Mouse (Mus musculus) adrenal gland, postnatal 25 days (tissue): ENCODE data around the gene Inpp4b. TPM values are rescaled to one million over a fixed set of nuclear protein-coding genes. Genes with fewer than 3 reads are reported as not detected.

Experiments
- DNase-seq: peaks from one replicate; pipeline ENCODE4 v3.0.0; 2021; ENCODE audit warnings: mixed read lengths
- long read RNA-seq: library from polyadenylated mRNA; stranded (forward); transcript quantifications from one replicate; pipeline ENCODE4 v2.0.0, GENCODE M21; 2021
- total RNA-seq: library from RNA; stranded (reverse); gene quantifications from 2 replicates; pipeline ENCODE4 v1.2.3, GENCODE M21; 2021

Gene Inpp4b
- 8.7 and 9.2 TPM in 2 replicates for total RNA-seq
- long read RNA-seq, partial matches to known transcripts: 0 of 1 reads
- long read RNA-seq, other reads (novel, unspliced or antisense): 1 of 1 reads

GRCm38 (mm10) chr8:81342236-81342998, at the start of gene Inpp4b:
Inpp4b (plus strand) TSS chr8:81342556.
- DNase-seq: peak; percentile 71

- no peak for DNase-seq
Observed at GRCm38 (mm10) chr8:81335250-81335649, 7.1 kb upstream of the Inpp4b start.

DNA sequence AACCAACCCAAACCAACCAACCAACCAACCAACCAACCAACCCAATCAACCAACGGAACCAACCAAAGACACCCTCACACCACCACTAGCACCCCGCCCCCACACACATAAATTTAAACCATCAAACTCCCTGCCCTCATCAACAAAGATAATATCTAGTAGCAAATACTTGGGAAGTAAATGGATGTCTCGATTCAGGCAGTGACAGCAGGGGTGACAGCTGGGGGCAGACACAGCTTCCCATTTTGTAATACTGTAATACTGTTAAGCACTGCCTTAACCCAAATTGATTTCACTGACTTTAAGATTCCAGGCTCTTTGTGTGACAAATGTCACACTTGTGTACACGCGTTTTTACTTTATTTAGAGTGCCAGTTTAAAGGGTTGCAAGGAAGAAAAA, 1.2 kb upstream of the Inpp4b start:
- no peak for DNase-seq

- DNase-seq: peak; percentile 73
Observed at GRCm38 (mm10) chr8:81341591-81342235, 643 bp upstream of the Inpp4b start.

DNA sequence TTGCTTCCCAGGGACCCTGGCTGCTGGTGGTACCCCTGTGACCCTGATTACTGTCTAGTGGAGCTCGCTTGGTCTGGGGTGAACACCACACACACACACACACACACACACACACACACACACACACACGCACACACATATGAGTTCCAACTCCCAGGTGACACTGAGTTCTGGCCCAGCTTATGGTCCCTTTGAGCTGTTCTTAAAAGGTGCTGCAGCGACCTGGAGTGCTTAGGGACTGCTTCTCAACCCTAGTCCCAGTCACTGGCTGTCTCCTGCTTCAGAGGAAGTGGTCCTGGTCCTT, 595 bp downstream of the Inpp4b start:
- DNase-seq: no peak

DNA sequence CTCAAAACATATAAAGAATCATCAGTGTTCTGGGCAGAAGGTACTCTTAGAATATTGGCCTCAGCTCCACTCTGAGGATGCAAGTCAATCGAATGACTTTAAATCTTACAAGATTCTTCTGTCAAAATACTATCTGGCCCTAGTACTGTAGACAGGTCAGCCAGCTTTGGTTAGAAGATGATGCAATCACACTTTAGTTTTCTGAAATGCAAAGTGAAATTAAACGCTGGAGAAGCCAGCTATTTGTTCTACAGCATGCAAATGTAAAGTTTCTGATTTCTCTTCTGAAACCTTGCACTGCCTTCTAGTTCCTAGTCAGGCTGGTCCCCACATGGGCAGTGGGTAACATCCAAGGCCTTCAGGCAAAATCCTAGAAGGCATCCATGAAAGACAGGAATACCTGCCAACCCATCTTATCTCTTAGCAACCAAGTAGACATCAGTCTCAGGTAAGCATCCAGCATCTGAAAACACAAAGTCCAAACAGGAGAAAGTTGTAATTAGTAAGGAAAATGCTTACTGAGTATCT, 2.9 kb downstream of the Inpp4b start:
- no peak for DNase-seq

DNA sequence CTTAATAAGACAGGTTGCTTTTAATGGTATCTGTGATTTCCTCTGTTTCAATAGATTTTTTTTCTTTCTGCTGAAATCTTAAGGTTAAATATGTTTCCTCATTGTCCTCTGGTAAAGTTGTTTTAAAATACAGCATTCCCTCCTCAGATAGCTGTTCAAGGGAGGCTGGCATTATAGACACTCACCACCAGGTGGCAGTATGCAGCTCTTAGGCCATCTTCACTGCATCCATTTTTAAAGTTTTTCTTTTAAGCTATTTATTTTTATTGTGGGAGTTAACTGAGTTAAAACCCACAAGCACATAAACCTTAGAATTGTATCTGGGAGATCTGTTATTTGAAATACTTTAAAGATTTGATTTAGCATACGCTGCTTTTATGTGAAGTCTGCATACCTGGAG, 7.1 kb downstream of the Inpp4b start:
- peak; percentile 39 for DNase-seq

DNA sequence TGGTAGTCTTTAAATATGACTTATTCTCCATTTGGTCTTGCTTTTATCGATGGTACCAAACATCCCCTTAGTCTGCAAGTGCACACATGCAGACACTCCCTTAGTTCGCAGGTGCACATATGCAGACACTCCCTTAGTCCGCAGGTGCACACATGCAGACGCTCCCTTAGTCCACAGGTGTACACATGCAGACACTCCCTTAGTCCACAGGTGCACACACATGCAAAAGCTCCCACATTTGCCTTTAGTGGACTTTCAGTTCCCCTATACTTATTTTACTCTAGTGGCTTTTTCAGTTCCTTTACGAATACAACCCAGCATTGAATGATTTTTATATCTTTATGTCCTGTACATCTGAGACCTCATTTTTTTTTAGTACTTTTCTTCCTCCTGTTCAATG, 11.1 kb downstream of the Inpp4b start:
- no peak for DNase-seq

DNA sequence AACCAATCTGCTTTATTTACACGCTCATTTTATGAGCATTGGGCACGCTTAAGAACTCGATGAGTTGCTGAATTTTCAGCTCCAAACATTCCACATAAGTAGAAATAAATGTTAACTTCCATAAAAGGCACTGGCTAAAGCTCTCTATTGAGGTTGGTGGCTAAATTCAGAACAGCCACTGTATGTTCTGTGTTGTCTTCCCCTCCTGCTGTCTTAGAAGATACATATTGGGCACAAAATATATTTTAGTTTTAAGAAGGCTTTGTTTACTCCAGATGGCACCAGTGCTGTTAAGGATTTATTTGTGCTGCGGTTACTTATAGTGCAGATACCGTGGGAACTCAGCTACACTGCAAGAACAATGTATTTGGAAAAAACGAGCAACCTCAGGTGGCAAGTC, 15.8 kb downstream of the Inpp4b start:
- DNase-seq: no peak

DNA sequence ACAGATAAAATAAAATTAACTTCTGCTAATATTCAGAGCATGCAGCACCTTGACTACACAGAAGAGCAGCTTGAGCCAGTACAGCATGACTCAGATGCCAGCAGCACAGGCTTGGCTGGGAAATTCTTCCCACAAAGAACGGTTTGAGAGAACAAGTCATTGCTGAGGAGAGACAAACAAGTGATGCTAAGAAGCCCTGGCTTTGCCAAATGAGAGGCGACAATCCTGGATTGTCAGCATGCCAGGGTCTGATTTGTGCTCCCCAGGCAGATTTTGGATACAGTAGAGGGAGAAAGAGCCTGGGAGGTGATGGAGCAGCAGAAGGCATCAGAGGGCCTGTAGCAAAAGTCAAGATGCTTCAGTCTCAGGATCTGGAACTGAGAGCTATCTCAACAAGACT, 18.2 kb downstream of the Inpp4b start:
- DNase-seq: no peak

GRCm38 (mm10) chr8:81361162-81361561, 18.8 kb downstream of the Inpp4b start:
- no peak for DNase-seq

DNA sequence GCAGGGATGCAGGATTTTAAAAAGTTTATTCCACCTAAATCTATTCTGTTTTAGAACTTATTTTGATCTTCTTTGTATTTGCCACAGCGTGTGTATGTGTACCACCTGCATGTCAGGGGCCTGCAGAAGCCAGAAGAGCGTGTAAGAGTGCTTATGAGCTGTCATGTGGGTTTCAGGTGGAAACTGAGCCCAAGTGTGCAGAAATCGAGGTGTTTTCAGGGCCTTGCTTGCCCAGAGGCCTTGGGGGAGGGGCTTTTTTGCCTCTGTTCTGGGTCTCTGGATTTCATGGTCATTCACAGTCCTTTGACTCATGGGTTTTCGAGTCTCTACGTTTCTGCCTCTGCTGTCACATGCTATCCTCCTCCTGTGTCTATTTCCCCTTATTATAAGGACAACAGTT, 28.3 kb downstream of the Inpp4b start:
- no peak for DNase-seq

DNA sequence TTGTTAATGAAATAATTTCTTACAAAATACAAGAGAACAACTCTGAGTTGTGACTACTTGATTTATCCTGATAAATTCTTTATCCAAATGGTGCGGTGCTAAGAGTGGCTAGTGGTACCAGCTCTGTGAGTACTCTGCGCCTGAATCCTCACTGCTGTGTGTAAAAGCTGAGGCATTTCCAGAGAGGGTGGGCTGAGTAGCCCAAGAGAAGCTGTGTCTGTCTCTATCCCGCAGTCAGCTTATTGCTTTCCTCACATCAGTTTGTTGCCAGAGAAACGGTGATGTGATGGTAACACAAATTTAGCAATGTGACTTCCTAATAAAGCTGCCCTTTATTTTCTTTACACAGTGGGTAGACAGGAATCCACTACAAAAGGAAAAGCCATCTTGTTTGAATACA, 29.5 kb downstream of the Inpp4b start:
- DNase-seq: no peak

- DNase-seq: no peak
Observed at GRCm38 (mm10) chr8:81374877-81375475, 32.6 kb downstream of the Inpp4b start.

DNA sequence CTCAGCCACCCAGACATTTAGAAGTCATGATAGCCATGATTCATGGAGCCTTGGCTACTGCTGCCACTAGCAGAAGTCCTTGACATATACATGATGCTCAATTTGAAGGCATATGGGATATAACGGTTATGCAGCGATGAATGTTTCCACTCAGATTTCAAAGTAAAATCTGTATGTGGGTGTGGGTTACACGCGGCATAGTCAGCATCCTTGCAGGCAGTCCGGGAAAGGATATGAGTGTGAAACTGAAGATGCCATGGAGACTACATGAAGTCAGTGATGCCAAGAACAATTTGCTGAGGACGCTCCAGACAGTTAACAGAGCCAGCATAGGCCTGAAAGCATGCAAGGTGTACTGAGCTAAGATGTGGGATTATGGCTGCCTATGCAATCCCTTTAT, 46.6 kb downstream of the Inpp4b start:
- no peak for DNase-seq

GRCm38 (mm10) chr8:81399071-81399470, 56.7 kb downstream of the Inpp4b start:
- no peak for DNase-seq

DNA sequence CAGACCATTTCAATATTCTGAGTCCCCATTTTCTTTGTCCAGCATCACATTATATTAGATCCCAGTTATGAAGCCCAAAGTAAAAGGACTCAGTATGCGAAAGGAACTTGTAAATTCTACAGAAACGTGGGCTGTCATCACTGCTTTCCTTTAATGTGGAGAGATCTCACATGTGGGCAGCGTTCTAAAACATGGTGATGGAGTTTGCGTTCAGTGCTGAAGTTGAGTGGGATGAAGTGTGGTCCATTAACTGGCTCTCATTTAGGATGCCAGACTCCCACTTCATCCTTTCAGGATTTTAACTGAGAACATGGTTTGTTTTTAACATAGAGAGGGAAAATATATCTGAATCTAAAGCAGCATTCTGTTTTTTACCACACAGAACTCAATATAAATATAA, 57.1 kb downstream of the Inpp4b start:
- DNase-seq: no peak

DNA sequence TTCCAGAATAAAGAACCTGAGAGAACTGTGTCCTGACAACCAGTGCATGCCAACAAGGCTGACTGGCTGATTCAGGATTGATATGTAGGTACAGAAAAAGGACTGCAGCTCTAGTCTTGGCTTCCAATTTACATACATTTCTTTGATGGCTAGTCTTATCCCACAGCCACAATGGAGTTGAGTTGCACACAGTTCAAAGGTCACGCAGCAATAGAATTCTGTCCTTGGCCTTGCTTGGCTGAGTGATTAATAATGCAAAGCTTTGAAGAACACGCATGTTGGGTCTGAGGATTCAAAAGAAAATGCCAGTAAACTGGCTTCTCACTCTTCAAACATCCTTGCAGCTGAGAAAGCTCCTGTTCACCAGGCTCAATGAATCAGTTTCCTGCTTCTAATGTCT, 70.4 kb downstream of the Inpp4b start:
- no peak for DNase-seq

GRCm38 (mm10) chr8:81443957-81444356, 101.6 kb downstream of the Inpp4b start:
- no peak for DNase-seq

DNA sequence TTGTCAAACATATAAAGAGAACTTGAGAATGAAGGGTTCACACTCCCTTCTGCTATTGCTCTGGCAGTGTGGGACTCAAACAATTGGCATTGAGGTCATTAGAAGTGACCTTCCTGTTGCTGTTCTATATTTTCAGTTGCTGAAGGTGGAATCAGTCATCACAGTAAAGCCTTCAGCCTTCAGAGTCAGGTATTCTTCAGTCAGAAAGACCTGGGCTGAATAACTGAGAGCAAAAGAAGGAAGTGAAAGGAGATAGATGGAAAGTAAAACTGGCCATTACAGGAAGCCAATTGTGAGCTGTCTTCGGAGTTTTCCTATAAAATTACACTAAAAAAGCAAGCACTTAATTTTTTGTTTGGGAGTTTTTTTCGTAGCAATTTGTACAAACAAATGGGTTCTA, 107.4 kb downstream of the Inpp4b start:
- no peak for DNase-seq

GRCm38 (mm10) chr8:81452082-81452481, 109.7 kb downstream of the Inpp4b start:
- no peak for DNase-seq

- no peak for DNase-seq
Observed at GRCm38 (mm10) chr8:81454830-81455229, 112.5 kb downstream of the Inpp4b start.

DNA sequence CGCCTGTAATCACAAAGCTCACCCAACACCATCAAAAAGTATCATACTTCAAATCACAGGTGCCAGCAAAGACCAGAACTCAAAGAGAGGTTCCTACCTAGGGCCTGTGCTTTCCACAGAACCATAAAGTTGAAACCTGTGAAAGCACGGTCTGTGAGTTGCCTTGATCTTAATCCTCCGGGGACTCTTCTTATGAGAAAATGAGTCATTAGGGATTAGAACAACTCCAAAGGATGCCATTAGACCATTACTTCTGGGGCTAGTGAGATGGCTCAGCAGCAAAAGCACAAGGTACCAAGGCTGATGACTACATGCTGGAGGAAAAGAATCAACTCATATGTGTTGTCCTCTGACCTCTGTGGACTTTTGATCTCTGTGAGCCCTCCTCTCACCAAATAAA, 121.4 kb downstream of the Inpp4b start:
- DNase-seq: no peak

GRCm38 (mm10) chr8:81466776-81467175, 124.4 kb downstream of the Inpp4b start:
- no peak for DNase-seq
